Mouse (Mus musculus): ENCODE measurements at regions not wholly inside any gene's neighbourhood (a gene's known extent, or its start where the extent isn't known, plus 50 kb on each side); places are given as distances from the start of the nearest gene placed in this dataset.

- Histone ChIP-seq H3K9ac (ENCODE audit: low read depth, low read length, severe bottlenecking) (no peak overlapping the region), H3K9me3 (ENCODE audit: control insufficient read depth, low read length) (no peaks in the 10 kb centered on the region), H3K36me3 (ENCODE audit: control insufficient read depth, insufficient read depth, low read length) (no peaks in the 10 kb centered on the region), H3K27me3 (ENCODE audit: control insufficient read depth, insufficient read depth, low read length) (no peaks in the 10 kb centered on the region), H3K27ac (replicated peaks; ENCODE audit: low read depth, low read length) (no peak overlapping the region), H3K4me3 (replicated peaks; ENCODE audit: low read length) (no peak overlapping the region), H3K4me2 (replicated peaks; ENCODE audit: low read depth, low read length, severe bottlenecking) (no peak overlapping the region), H3K4me1 (ENCODE audit: control insufficient read depth, insufficient read depth, low read length) (no peaks in the 10 kb centered on the region)
- ATAC-seq (ENCODE audit: low FRiP score, low read depth) = peak; percentile 53; the same call in 1 of the 2 replicates
- no peak for TF ChIP-seq POLR2A (IDR thresholded peaks at IDR 0.05; ENCODE audit: borderline replicate concordance, extremely low read depth, insufficient read depth, insufficient read length)
- peak; percentile 60 for DNase-seq (ENCODE audit: low spot score)
Measured at GRCm38 (mm10) chrX:160332618-160333017, 57.9 kb upstream of the Adgrg2 start.

GRCm38 (mm10) chrX:160338347-160338985 lies 52.0 kb upstream of the Adgrg2 start:
- Histone ChIP-seq H3K36me3 (ENCODE audit: control insufficient read depth, insufficient read depth, low read length) (no peaks in the 10 kb centered on the region), H3K27ac (replicated peaks; ENCODE audit: low read depth, low read length) (no peak overlapping the region), H3K4me1 (ENCODE audit: control insufficient read depth, insufficient read depth, low read length) (no peaks in the 10 kb centered on the region), H3K4me2 (replicated peaks; ENCODE audit: low read depth, low read length, severe bottlenecking) (no peak overlapping the region), H3K4me3 (replicated peaks; ENCODE audit: low read length) (no peak overlapping the region), H3K9ac (ENCODE audit: low read depth, low read length, severe bottlenecking) (no peak overlapping the region), H3K27me3 (ENCODE audit: control insufficient read depth, insufficient read depth, low read length) (no peaks in the 10 kb centered on the region), H3K9me3 (ENCODE audit: control insufficient read depth, low read length) (no peaks in the 10 kb centered on the region)
- DNase-seq (ENCODE audit: low spot score) (no peak), ATAC-seq (ENCODE audit: low FRiP score, low read depth) (no peak)
- 78% methylated on average over 3 of the region's 3 CpGs for whole genome bisulfite sequencing
- no peak for TF ChIP-seq POLR2A (IDR thresholded peaks at IDR 0.05; ENCODE audit: borderline replicate concordance, extremely low read depth, insufficient read depth, insufficient read length)
